Mouse (Mus musculus): ENCODE results near the gene Agmat.

- TF ChIP-seq CTCF (IDR thresholded peaks at IDR 0.05; ENCODE audit: borderline replicate concordance, insufficient read depth, low read depth, low read length), result no peak
- TF ChIP-seq POLR2A (IDR thresholded peaks at IDR 0.05; ENCODE audit: borderline replicate concordance, insufficient read depth, low read length), result no peak
Observed at GRCm38 (mm10) chr4:141797545-141797944, 51.1 kb downstream of the Agmat start.
